Mouse (Mus musculus) CH12.LX (cell line): Measurements from ENCODE around the gene Olfr354. TPM values are rescaled to one million over a fixed set of nuclear protein-coding genes. Genes with fewer than 3 reads are reported as not detected.

Source experiments
- DNase-seq: peaks from one replicate; pipeline ENCODE4 v3.0.0-alpha.2; 2013; ENCODE audit errors: extremely low read depth
- H3K27ac ChIP-seq: 2 replicates; pipeline ENCODE4 v1.5.1; 2012; ENCODE audit warnings: low read depth, mild to moderate bottlenecking, control low read depth, moderate library complexity; ENCODE audit not compliant: insufficient read depth
- H3K27me3 ChIP-seq: replicated peaks from 2 replicates; pipeline ENCODE3; 2012; ENCODE audit warnings: inconsistent platforms
- H3K36me3 ChIP-seq, 2 experiments: replicated peaks in 1 of 2; 2 replicates each; pipeline versions ENCODE3 to v1.6.1; 2012; ENCODE audit warnings: inconsistent platforms in 1 of 2, low read length in 1 of 2, mild to moderate bottlenecking in 1 of 2, mixed read lengths in 1 of 2, moderate library complexity in 1 of 2; ENCODE audit not compliant: control insufficient read depth in 1 of 2, insufficient read depth in 1 of 2
- H3K4me1 ChIP-seq, 2 experiments: 2 replicates each; pipeline ENCODE4 v1.6.1; 2012; ENCODE audit warnings: inconsistent platforms in 1 of 2, moderate library complexity in 1 of 2; ENCODE audit not compliant: insufficient read depth in 2 of 2, control insufficient read depth in 1 of 2
- H3K4me2 ChIP-seq: 2 replicates; pipeline ENCODE4 v1.6.1; 2012; ENCODE audit warnings: low read depth, mild to moderate bottlenecking, control low read depth; ENCODE audit not compliant: poor library complexity, insufficient read depth, severe bottlenecking
- H3K4me3 ChIP-seq, 3 experiments: fragments of 150-350 bp in 1 of 3; sonication (generic) in 1 of 3; replicated peaks in 1 of 3; 2 replicates each; pipeline versions ENCODE3 to v1.5.1; 2011 to 2012; ENCODE audit warnings: low read depth in 2 of 3, low read length in 2 of 3, mild to moderate bottlenecking in 2 of 3, moderate library complexity in 2 of 3, control low read depth in 1 of 3, improper control_type of control experiment in 1 of 3, inconsistent platforms in 1 of 3, mixed read lengths in 1 of 3; ENCODE audit not compliant: poor library complexity in 1 of 3
- H3K79me2 ChIP-seq: replicated peaks from 2 replicates; pipeline ENCODE4 v1.6.1; 2012; ENCODE audit warnings: mild to moderate bottlenecking, moderate library complexity; ENCODE audit not compliant: control insufficient read depth, poor library complexity, insufficient read depth, severe bottlenecking; ENCODE audit errors: extremely low read depth
- H3K9ac ChIP-seq: 2 replicates; pipeline ENCODE4 v1.6.1; 2012; ENCODE audit warnings: low read depth, mild to moderate bottlenecking, control low read depth, moderate library complexity; ENCODE audit not compliant: insufficient read depth
- H3K9me3 ChIP-seq: replicated peaks from 2 replicates; pipeline ENCODE3; 2012; ENCODE audit warnings: low read length, inconsistent platforms, mixed read lengths
- CHD1 ChIP-seq: IDR thresholded peaks from 2 replicates; pipeline ENCODE4 v1.6.1; 2012; ENCODE audit warnings: low read depth, low read length, improper control_type of control experiment, inconsistent platforms
- CTCF ChIP-seq, 2 experiments: IDR thresholded peaks in 1 of 2; conservative IDR thresholded peaks in 1 of 2; 2 replicates each; pipeline ENCODE4 v1.5.1; 2011 to 2012; ENCODE audit warnings: low read depth in 2 of 2, low read length in 2 of 2, improper control_type of control experiment in 1 of 2, inconsistent platforms in 1 of 2, mild to moderate bottlenecking in 1 of 2, moderate library complexity in 1 of 2
- ELF1 ChIP-seq: IDR thresholded peaks from 2 replicates; pipeline ENCODE4 v1.6.1; 2014; ENCODE audit warnings: low read depth, mild to moderate bottlenecking, inconsistent platforms, low read length, improper control_type of control experiment
- ETS1 ChIP-seq: conservative IDR thresholded peaks from 2 replicates; pipeline ENCODE4 v1.6.1; 2012; ENCODE audit warnings: low read depth, mild to moderate bottlenecking, inconsistent platforms, low read length, improper control_type of control experiment, moderate library complexity
- HCFC1 ChIP-seq: IDR thresholded peaks from 2 replicates; pipeline ENCODE4 v1.6.1; 2012; ENCODE audit warnings: low read depth, mild to moderate bottlenecking, inconsistent platforms, low read length, improper control_type of control experiment
- IRF4 ChIP-seq: IDR thresholded peaks from 2 replicates; pipeline ENCODE4 v1.6.1; 2014; ENCODE audit warnings: low read depth, mild to moderate bottlenecking, inconsistent platforms, low read length, improper control_type of control experiment
- JUN ChIP-seq: IDR thresholded peaks from 2 replicates; pipeline ENCODE4 v1.6.1; 2011; ENCODE audit warnings: low read depth, mild to moderate bottlenecking, low read length, improper control_type of control experiment, moderate library complexity; ENCODE audit not compliant: insufficient read depth
- MAFK ChIP-seq: IDR thresholded peaks from 2 replicates; pipeline ENCODE4 v1.6.1; 2011; ENCODE audit warnings: low read length, improper control_type of control experiment; ENCODE audit not compliant: insufficient replicate concordance
- MAZ ChIP-seq: IDR thresholded peaks from 2 replicates; pipeline ENCODE4 v1.6.1; 2012; ENCODE audit warnings: low read depth, mild to moderate bottlenecking, inconsistent platforms, low read length, improper control_type of control experiment, moderate library complexity
- NELFE ChIP-seq: IDR thresholded peaks from 2 replicates; pipeline ENCODE4 v1.6.1; 2011; ENCODE audit warnings: low read depth, low read length, improper control_type of control experiment
- RAD21 ChIP-seq: IDR thresholded peaks from 2 replicates; pipeline ENCODE4 v1.6.1; 2011; ENCODE audit warnings: low read depth, mild to moderate bottlenecking, low read length, improper control_type of control experiment, moderate library complexity
- UBTF ChIP-seq: IDR thresholded peaks from 2 replicates; pipeline ENCODE4 v1.6.1; 2012; ENCODE audit warnings: low read depth, mild to moderate bottlenecking, inconsistent platforms, low read length, improper control_type of control experiment, moderate library complexity
- USF1 ChIP-seq: IDR thresholded peaks from 2 replicates; pipeline ENCODE4 v1.6.1; 2014; ENCODE audit warnings: low read depth, mild to moderate bottlenecking, inconsistent platforms, low read length, improper control_type of control experiment
- ZMIZ1 ChIP-seq: IDR thresholded peaks from 2 replicates; pipeline ENCODE4 v1.6.1; 2012; ENCODE audit warnings: low read depth, mild to moderate bottlenecking, inconsistent platforms, low read length, improper control_type of control experiment
- dilution Hi-C: fragments of 300-500 bp; cut with MboI; formaldehyde crosslinking; loops from 2 replicates; pipeline ENCODE4 v1.14.3; 2020; ENCODE audit warnings: low sequenced_read_pairs; ENCODE audit not compliant: extremely low pct_unique_long_range_greater_than_20kb, extremely low pct_ligation_motif_present
- in situ Hi-C: fragments of 300-500 bp; cut with MboI; formaldehyde crosslinking; loops from 3 replicates; pipeline ENCODE4 v1.14.3; 2019; ENCODE audit warnings: low sequenced_read_pairs, low pct_ligation_motif_present, low pct_unique_long_range_greater_than_20kb, mixed read lengths
- polyA plus RNA-seq: library from polyadenylated mRNA; unstranded; fragments of >175 nt; gene quantifications from 2 replicates; pipeline ENCODE4 v1.2.1, GENCODE M21; 2012; ENCODE audit warnings: low read depth; ENCODE audit not compliant: insufficient read length
- total RNA-seq, 2 experiments: library from RNA; depleted of rRNA; stranded (reverse); fragments of 300-350 nt in 1 of 2; fragments of >200 nt in 1 of 2; gene quantifications; 2 replicates each; pipeline ENCODE4 v1.2.3; 2012 to 2014

The Olfr354 gene
- total and polyA plus RNA-seq, 3 experiments = not detected

DNA sequence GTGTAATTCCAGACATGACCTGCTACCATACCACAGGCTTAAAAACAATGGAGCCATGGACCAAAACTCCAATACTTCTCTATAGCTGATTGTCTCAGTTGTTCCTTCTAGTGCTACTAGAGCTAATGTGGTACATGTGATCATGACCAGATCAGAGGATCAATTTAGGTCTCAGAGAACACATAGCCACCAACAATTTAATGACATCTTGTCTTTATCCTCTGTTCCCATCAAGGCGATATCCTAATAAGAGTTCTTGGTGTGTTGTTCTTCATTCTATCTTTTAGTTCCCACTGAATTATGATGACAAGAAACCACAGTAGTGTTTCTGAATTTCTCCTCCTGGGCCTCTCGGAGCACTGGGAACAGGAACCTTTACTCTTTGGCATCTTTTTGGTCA is 31.3 kb downstream of the Olfr354 start, which contains the start of gene Olfr356:
TSS of gene Olfr356 (plus strand) at position 301 of the 400 bp plus-strand sequence.
- in situ Hi-C loops = no loop called here
- no peaks in the 10 kb centered on the region for H3K36me3 ChIP-seq
- peaks cover 35% of the 10 kb centered on the region for H3K27me3 ChIP-seq
- no peak within 1 kb of the TSS for H3K4me3 ChIP-seq
- no peak within 1 kb of the TSS for H3K9ac ChIP-seq
- H3K9me3 ChIP-seq = no peaks in the 10 kb centered on the region
- DNase-seq = no peak
- H3K27ac ChIP-seq = no peak within 1 kb of the TSS
- no peak within 1 kb of the TSS for H3K4me2 ChIP-seq
- no peak for TF ChIP-seq MAZ
- TF ChIP-seq ZMIZ1 = no peak
- TF ChIP-seq CHD1 = no peak
- TF ChIP-seq USF1 = no peak
- TF ChIP-seq NELFE = no peak
- TF ChIP-seq MAFK = no peak
- no peak for TF ChIP-seq IRF4
- TF ChIP-seq HCFC1 = no peak
- no peak for TF ChIP-seq UBTF
- TF ChIP-seq ELF1 = no peak
- TF ChIP-seq CTCF (conservative IDR thresholded peaks at IDR 0.05 in 1 of 2, IDR thresholded peaks at IDR 0.05 in 1 of 2; ENCODE audit: low read depth in 2 of 2, low read length in 2 of 2) = no peak
- TF ChIP-seq JUN = no peak
- TF ChIP-seq RAD21 = no peak
- TF ChIP-seq ETS1 = no peak
- H3K79me2 ChIP-seq = no peaks in the 10 kb centered on the region
- H3K4me1 ChIP-seq = no peaks in the 10 kb centered on the region
- dilution Hi-C loops = no loop called here

Other genes with a start within 250 kb of the Olfr354 start
- not detected in 2 replicates for gene Olfr346, start 219.9 kb upstream of the Olfr354 start, total RNA-seq (2012; rRNA removed)
- gene Olfr346, start 219.9 kb upstream of the Olfr354 start, total RNA-seq (2014; rRNA removed) = not detected in 2 replicates
- gene Olfr346, start 219.9 kb upstream of the Olfr354 start, polyA plus RNA-seq = not detected in 2 replicates
- gene Olfr347, start 173.8 kb upstream of the Olfr354 start, total RNA-seq (2012; rRNA removed) = not detected in 2 replicates
- gene Olfr347, start 173.8 kb upstream of the Olfr354 start, total RNA-seq (2014; rRNA removed) = not detected in 2 replicates
- not detected in 2 replicates for gene Olfr347, start 173.8 kb upstream of the Olfr354 start, polyA plus RNA-seq
- gene Olfr348, start 121.4 kb upstream of the Olfr354 start, total RNA-seq (2012; rRNA removed) = not detected in 2 replicates
- gene Olfr348, start 121.4 kb upstream of the Olfr354 start, total RNA-seq (2014; rRNA removed) = not detected in 2 replicates
- not detected in 2 replicates for gene Olfr348, start 121.4 kb upstream of the Olfr354 start, polyA plus RNA-seq
- not detected in 2 replicates for gene Olfr50, start 115.1 kb upstream of the Olfr354 start, total RNA-seq (2012; rRNA removed)
- gene Olfr50, start 115.1 kb upstream of the Olfr354 start, total RNA-seq (2014; rRNA removed) = not detected in 2 replicates
- not detected in 2 replicates for gene Olfr50, start 115.1 kb upstream of the Olfr354 start, polyA plus RNA-seq
- not detected in 2 replicates for gene Olfr3, start 88.6 kb upstream of the Olfr354 start, total RNA-seq (2012; rRNA removed)
- not detected in 2 replicates for gene Olfr3, start 88.6 kb upstream of the Olfr354 start, total RNA-seq (2014; rRNA removed)
- not detected in 2 replicates for gene Olfr3, start 88.6 kb upstream of the Olfr354 start, polyA plus RNA-seq
- gene Olfr350, start 59.4 kb upstream of the Olfr354 start, total RNA-seq (2012; rRNA removed) = not detected in 2 replicates
- gene Olfr350, start 59.4 kb upstream of the Olfr354 start, total RNA-seq (2014; rRNA removed) = not detected in 2 replicates
- gene Olfr350, start 59.4 kb upstream of the Olfr354 start, polyA plus RNA-seq = not detected in 2 replicates
- not detected in 2 replicates for gene Olfr351, start 43.0 kb upstream of the Olfr354 start, total RNA-seq (2012; rRNA removed)
- gene Olfr351, start 43.0 kb upstream of the Olfr354 start, total RNA-seq (2014; rRNA removed) = not detected in 2 replicates
- not detected in 2 replicates for gene Olfr351, start 43.0 kb upstream of the Olfr354 start, polyA plus RNA-seq
- gene Olfr352, start 37.2 kb upstream of the Olfr354 start, total RNA-seq (2012; rRNA removed) = not detected in 2 replicates
- not detected in 2 replicates for gene Olfr352, start 37.2 kb upstream of the Olfr354 start, total RNA-seq (2014; rRNA removed)
- not detected in 2 replicates for gene Olfr352, start 37.2 kb upstream of the Olfr354 start, polyA plus RNA-seq
- not detected in 2 replicates for gene Olfr353, start 12.7 kb upstream of the Olfr354 start, total RNA-seq (2012; rRNA removed)
- not detected in 2 replicates for gene Olfr353, start 12.7 kb upstream of the Olfr354 start, total RNA-seq (2014; rRNA removed)
- not detected in 2 replicates for gene Olfr353, start 12.7 kb upstream of the Olfr354 start, polyA plus RNA-seq
- gene Olfr355, start 23.2 kb downstream of the Olfr354 start, total RNA-seq (2012; rRNA removed) = not detected in 2 replicates
- not detected in 2 replicates for gene Olfr355, start 23.2 kb downstream of the Olfr354 start, total RNA-seq (2014; rRNA removed)
- not detected in 2 replicates for gene Olfr355, start 23.2 kb downstream of the Olfr354 start, polyA plus RNA-seq
- not detected in 2 replicates for gene Olfr356, start 31.4 kb downstream of the Olfr354 start, total RNA-seq (2012; rRNA removed)
- not detected in 2 replicates for gene Olfr356, start 31.4 kb downstream of the Olfr354 start, total RNA-seq (2014; rRNA removed)
- not detected in 2 replicates for gene Olfr356, start 31.4 kb downstream of the Olfr354 start, polyA plus RNA-seq
- not detected in 2 replicates for gene Olfr357, start 88.1 kb downstream of the Olfr354 start, total RNA-seq (2012; rRNA removed)
- not detected in 2 replicates for gene Olfr357, start 88.1 kb downstream of the Olfr354 start, total RNA-seq (2014; rRNA removed)
- not detected in 2 replicates for gene Olfr357, start 88.1 kb downstream of the Olfr354 start, polyA plus RNA-seq
- gene Olfr358, start 103.7 kb downstream of the Olfr354 start, total RNA-seq (2012; rRNA removed) = not detected in 2 replicates
- not detected in 2 replicates for gene Olfr358, start 103.7 kb downstream of the Olfr354 start, total RNA-seq (2014; rRNA removed)
- not detected in 2 replicates for gene Olfr358, start 103.7 kb downstream of the Olfr354 start, polyA plus RNA-seq
- not detected in 2 replicates for gene Olfr360, start 160.1 kb downstream of the Olfr354 start, total RNA-seq (2012; rRNA removed)
- not detected in 2 replicates for gene Olfr360, start 160.1 kb downstream of the Olfr354 start, total RNA-seq (2014; rRNA removed)
- not detected in 2 replicates for gene Olfr360, start 160.1 kb downstream of the Olfr354 start, polyA plus RNA-seq
- gene Olfr361, start 183.6 kb downstream of the Olfr354 start, total RNA-seq (2012; rRNA removed) = not detected in 2 replicates
- not detected in 2 replicates for gene Olfr361, start 183.6 kb downstream of the Olfr354 start, total RNA-seq (2014; rRNA removed)
- gene Olfr361, start 183.6 kb downstream of the Olfr354 start, polyA plus RNA-seq = not detected in 2 replicates
- gene Olfr362, start 212.2 kb downstream of the Olfr354 start, total RNA-seq (2012; rRNA removed) = not detected in 2 replicates
- not detected in 2 replicates for gene Olfr362, start 212.2 kb downstream of the Olfr354 start, total RNA-seq (2014; rRNA removed)
- not detected in 2 replicates for gene Olfr362, start 212.2 kb downstream of the Olfr354 start, polyA plus RNA-seq
- not detected in 2 replicates for gene Olfr364-ps1, start 233.6 kb downstream of the Olfr354 start, total RNA-seq (2012; rRNA removed)
- not detected in 2 replicates for gene Olfr364-ps1, start 233.6 kb downstream of the Olfr354 start, total RNA-seq (2014; rRNA removed)
- gene Olfr364-ps1, start 233.6 kb downstream of the Olfr354 start, polyA plus RNA-seq = not detected in 2 replicates